Mouse (Mus musculus): ENCODE results near the gene Olfr1361.

Gene Olfr1361

DNA sequence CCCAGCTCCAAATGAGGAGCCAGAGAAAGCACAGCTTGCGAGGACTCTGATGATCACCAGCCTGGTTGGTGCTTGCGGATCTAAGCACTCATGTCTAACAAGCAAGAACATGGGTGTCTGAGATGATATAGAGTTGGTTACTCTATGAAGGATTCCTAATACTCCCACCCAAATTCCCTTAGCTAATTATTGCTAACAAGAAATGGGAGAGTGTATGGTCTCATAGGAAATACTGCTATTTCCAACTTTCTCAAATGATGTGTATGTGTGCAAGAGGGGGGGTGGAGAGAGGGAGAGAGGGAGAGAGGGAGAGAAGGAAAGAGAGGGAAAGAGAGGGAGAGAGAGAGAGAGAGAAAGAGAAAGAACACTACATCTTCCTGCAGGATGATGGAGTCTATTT lies at the start of gene Olfr1361:
Olfr1361 (minus strand) TSS at position 101 of the 400 bp plus-strand sequence.
- DNase-seq (ENCODE audit: low read depth): no peak

DNA sequence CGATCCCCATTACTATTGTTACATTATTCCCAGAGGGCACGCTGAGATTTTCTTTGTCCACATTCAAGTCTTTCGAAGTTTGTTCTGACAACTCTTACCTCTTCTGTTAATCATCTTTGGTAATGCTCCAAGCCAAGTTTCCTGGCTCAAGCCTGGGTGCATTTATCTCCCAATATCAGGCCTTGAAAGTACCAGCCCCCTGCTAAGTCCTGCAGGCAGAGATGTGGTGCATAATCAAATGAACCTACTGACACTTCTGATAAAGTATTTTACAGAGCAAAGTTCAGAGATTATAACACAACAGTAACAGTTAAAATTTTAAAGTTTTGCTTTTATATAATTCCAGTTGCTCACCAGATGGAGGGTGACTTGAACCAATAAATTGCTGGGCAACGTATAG lies 48.5 kb upstream of the Olfr1361 start:
- DNase-seq (ENCODE audit: low read depth): peak; percentile 64

DNA sequence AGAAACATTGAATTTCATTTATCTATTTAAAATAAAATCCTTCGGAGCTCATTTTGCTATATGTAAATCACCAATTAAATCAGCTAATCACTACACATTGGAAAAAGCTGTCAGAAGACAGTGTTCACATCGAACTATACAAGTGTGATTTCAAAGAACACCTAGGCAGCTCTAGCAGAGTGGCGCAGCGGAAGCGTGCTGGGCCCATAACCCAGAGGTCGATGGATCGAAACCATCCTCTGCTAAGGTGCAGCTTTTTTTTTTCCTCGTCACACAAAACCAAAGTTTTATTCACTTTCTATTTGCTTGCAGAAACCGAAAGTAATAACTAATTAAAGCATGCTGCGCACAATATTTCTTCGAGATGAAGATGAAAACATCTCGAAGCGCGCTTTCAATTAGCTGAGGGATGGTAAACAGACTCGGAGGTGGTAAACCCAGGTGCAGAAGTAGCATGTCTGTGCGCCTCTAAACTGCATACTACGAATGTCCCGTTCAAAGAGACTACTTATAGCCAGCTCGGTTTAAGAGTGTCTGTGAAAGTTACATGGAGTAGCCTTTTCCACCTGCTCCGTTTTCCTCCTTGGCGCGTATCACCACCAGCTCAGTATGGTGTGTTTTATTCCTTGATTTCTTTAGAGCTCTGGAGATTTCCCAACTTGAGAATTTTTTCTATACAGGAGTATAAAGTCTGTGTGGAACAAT lies 47.8 kb upstream of the Olfr1361 start:
- peak; percentile 88 for DNase-seq (ENCODE audit: low read depth)

DNA sequence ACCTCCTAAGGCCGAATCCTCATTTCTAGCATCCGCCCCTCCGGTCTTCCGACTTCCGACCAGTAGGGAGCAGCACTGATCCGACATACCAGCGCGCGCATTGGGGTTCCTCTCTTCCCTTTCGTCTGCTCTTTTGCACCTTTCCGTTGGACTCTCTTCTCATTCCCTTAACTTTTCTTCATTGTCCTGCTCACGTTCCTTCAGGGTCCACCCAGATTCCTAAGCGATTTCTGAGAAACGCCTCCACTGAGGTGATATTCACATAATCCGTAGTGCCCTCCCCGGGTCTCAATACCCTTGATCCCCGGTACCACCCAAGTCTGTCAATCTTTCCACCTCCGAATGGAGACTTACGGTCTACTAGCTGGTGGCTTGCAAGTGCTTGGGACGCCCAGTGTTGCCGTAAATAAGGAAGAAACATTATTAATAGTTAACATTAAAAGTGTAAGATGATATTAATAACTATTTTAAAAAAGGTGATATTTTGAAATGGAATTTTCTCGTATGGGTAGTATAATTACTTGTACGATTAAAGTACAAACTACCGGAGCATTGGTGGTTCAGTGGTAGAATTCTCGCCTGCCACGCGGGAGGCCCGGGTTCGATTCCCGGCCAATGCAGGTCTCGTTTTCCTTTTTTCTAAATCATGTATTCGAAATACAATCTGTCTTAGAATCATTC lies 47.0 kb upstream of the Olfr1361 start:
- peak; percentile 90 for DNase-seq (ENCODE audit: low read depth)

DNA sequence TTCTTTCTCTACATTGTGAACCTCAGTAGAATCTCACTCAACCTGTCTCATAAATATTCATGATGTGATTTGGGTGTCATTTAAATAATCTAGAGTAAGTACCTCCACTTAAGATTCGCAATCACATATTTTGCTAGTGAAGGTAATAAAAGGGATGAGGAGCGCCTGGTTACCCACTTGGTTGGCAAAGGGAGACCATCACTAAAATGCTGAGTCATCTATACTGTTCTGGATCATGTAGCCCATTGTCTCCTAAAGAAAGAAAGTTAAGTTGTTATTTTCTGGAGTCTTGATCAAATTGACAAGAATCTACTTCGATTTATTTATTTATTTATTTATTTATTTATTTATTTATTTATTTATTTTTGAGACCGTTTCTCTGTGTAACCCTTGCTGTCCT lies 43.5 kb upstream of the Olfr1361 start:
- DNase-seq (ENCODE audit: low read depth): no peak

DNA sequence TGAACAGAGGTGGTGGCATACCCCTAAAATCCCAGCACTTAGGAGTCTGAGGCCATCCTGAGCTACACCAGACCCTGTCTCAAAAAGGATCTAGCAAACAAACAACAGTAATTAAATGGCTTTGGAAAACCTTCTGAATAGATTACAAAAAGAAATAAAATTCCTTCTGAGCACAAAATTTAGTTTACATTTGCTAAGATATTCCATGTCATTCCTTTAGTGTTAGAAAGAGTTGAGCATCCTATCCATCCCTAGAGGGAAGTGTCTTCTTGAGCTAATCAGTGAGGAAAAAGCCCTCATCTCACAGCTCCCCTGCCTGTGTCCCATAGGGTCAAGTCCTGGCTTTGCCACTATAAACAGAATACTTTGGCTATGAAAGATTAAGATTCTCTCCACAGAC lies 34.6 kb upstream of the Olfr1361 start, which contains the start of gene Olfr1359:
Olfr1359 (plus strand) TSS at position 301 of the 400 bp plus-strand sequence.
- no peak for DNase-seq (ENCODE audit: low read depth)

DNA sequence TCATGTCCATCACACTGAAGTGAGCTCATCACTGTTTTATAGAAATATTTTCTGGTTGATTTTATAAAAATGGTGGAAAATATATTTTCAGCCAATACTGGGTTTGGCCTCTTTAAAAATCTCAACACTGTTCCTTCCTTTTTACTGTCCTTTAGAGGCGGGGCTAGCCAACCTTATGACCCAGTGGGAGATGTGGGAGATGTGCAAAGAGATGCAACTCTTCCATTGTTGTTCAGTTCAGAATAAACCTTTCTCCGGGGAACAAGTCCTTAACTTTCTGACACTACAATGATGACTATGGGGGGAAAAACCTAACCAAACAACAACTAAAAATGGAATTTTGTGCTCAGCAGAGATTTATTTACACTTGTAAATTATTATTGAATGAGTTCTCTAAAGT lies 14.1 kb upstream of the Olfr1361 start, which contains the start of gene Olfr1360:
Olfr1360 (minus strand) TSS at position 101 of the 400 bp plus-strand sequence.
- DNase-seq (ENCODE audit: low read depth): no peak

DNA sequence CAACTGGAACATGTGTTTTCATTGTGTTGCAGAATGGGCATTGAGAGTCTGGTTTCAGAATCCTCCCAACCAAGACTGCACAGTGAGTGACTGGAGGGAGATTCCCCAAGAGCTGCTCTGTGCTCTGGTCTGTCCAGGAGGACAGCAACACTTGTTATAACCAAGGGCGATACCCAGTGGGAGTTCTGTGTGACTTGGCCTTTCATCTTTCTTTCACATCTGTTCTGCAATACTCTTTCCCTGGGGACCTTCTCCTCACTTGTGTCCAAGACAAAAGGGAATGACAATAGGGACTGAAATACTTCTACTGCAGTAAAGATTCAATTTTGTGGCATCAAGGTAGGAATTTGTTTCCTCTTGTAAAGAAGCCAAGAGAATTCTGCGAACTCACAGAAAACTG lies 20.8 kb downstream of the Olfr1361 start, which contains the start of gene Olfr11:
Olfr11 (minus strand) TSS at position 101 of the 400 bp plus-strand sequence.
- no peak for DNase-seq (ENCODE audit: low read depth)

DNA sequence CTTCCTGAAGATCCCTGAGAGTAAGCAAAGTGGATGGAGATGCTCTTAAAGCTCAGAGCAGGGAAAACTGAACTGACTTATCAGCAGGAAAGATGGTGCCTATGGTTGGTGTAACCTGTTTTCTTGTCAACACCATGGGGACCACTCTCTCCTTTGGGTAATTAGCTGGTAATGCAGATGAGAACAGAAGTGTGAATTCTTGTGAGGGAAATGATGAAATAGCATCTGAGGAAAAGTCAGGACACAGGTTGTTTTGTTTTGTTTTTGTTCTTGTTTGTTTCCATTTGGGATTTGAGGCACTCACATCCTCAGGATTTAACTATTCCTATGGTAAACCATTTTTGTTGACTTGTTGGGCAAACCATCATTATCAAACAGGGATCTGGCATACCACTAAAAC lies 49.3 kb downstream of the Olfr1361 start, which contains the start of gene Olfr1362:
Olfr1362 (minus strand) TSS at position 101 of the 400 bp plus-strand sequence.
- no peak for DNase-seq (ENCODE audit: low read depth)
